Comparison of ENCODE assay signal across 21 mouse cellular contexts in genomic region chr3:63073051-63073450, GRCm38 (mm10).
A peak's percentile ranks its signal among the peaks of the same experiment; 100 is the strongest.
DNase-seq lines count a peak whose midpoint lies in the region; ATAC-seq and TF ChIP-seq lines count a peak whose summit lies in the region.
"Had no signal": no experiment of that assay in that cellular context is flagged by ENCODE, and none has a peak within 500 bp of the region (broad histone marks: within the 10 kb centered on the region; RNA-seq: fewer than 3 reads in every experiment).

No protein-coding gene starts in this region.

- no peaks in the 10 kb centered on the region for H3K36me3 ChIP-seq in liver, adult 2 months (ENCODE audit: control insufficient read depth, insufficient read depth, low read length)
- no peaks in the 10 kb centered on the region for H3K36me3 ChIP-seq in liver, embryonic 11.5 days (ENCODE audit: control insufficient read depth, insufficient read depth, low read length)
- no peaks in the 10 kb centered on the region for H3K36me3 ChIP-seq in C2C12 (ENCODE audit: control insufficient read depth, insufficient read depth)
- H3K36me3 ChIP-seq: embryonic facial prominence, embryonic 12.5 days; forebrain, embryonic 12.5 days; heart, embryonic 13.5 days; hindbrain, embryonic 12.5 days had no signal

- ATAC-seq in liver, embryonic 11.5 days (replicated peaks; ENCODE audit: low FRiP score): no peak
- ATAC-seq: forebrain, embryonic 16.5 days; hindbrain, embryonic 16.5 days; inflammation-experienced regulatory T-cells, adult 6 months; intestine, postnatal 0 days had no signal

- no peaks in the 10 kb centered on the region for H3K79me2 ChIP-seq in liver, adult 2 months (ENCODE audit: control insufficient read depth, insufficient read depth, low read length)
- no peaks in the 10 kb centered on the region for H3K79me2 ChIP-seq in C2C12 (ENCODE audit: control insufficient read depth, insufficient read depth)

- no peaks in the 10 kb centered on the region for H3K79me3 ChIP-seq in C2C12 (ENCODE audit: low read depth)

- no peak overlapping the region for H3K9ac ChIP-seq in liver, adult 2 months (ENCODE audit: low read depth, low read length)
- no peak overlapping the region for H3K9ac ChIP-seq in liver, embryonic 11.5 days (ENCODE audit: low read depth, low read length)
- H3K9ac ChIP-seq: embryonic facial prominence, embryonic 12.5 days; forebrain, embryonic 12.5 days; heart, embryonic 13.5 days; hindbrain, embryonic 12.5 days had no signal

- no peak overlapping the region for H3ac ChIP-seq in C2C12 (ENCODE audit: control insufficient read depth, insufficient read length, low read depth)

- no peaks in the 10 kb centered on the region for H3K27me3 ChIP-seq in liver, adult 2 months (ENCODE audit: control insufficient read depth, insufficient read depth, low read length)
- H3K27me3 ChIP-seq in liver, embryonic 11.5 days (replicated peaks; ENCODE audit: control insufficient read depth, insufficient read depth, low read length): no peaks in the 10 kb centered on the region
- no peaks in the 10 kb centered on the region for H3K27me3 ChIP-seq in C2C12 (ENCODE audit: control insufficient read depth, insufficient read depth, insufficient read length)
- H3K27me3 ChIP-seq in cerebellum, adult 2 months (ENCODE audit: control insufficient read depth, insufficient read depth, low read length): no peaks in the 10 kb centered on the region
- H3K27me3 ChIP-seq: embryonic facial prominence, embryonic 12.5 days; forebrain, embryonic 12.5 days; heart, embryonic 13.5 days; hindbrain, embryonic 12.5 days had no signal

- DNase-seq in liver, adult 2 months (ENCODE audit: extremely low read depth, low read depth, low spot score): peak; percentile 82
- no peak for DNase-seq in liver, embryonic 11.5 days (ENCODE audit: low spot score)
- DNase-seq in adipocyte (ENCODE audit: low spot score): peak; percentile 47
- DNase-seq in cerebellum, adult 2 months: no peak
- DNase-seq in layer of hippocampus, adult 9-11 months: no peak
- DNase-seq in heart, postnatal 36 days: no peak
- DNase-seq: adrenal gland, postnatal 14 days; B cell, adult 2 months; cerebellum, adult 8-10 months; cerebellum, postnatal 14 days; gastrocnemius, postnatal 14 days; heart, postnatal 4 days had no signal

- H3K4me1 ChIP-seq in liver, adult 2 months (ENCODE audit: control insufficient read depth, insufficient read depth, low read length): no peaks in the 10 kb centered on the region
- H3K4me1 ChIP-seq in liver, embryonic 11.5 days (replicated peaks; ENCODE audit: control insufficient read depth, insufficient read depth, low read length): no peaks in the 10 kb centered on the region
- no peaks in the 10 kb centered on the region for H3K4me1 ChIP-seq in cerebellum, adult 2 months (ENCODE audit: control insufficient read depth, insufficient read depth, low read length)
- H3K4me1 ChIP-seq: forebrain, embryonic 12.5 days; hindbrain, embryonic 12.5 days had no signal

- no peak for TF ChIP-seq POLR2A in liver, adult 2 months (IDR thresholded peaks at IDR 0.05; ENCODE audit: extremely low read depth, insufficient read depth, low read length)
- no peak for TF ChIP-seq POLR2A in cerebellum, adult 2 months (IDR thresholded peaks at IDR 0.05; ENCODE audit: borderline replicate concordance, insufficient read depth, low read length)

- no peak overlapping the region for H3K4me2 ChIP-seq in liver, embryonic 11.5 days
- H3K4me2 ChIP-seq: embryonic facial prominence, embryonic 12.5 days; forebrain, embryonic 12.5 days; heart, embryonic 13.5 days; hindbrain, embryonic 12.5 days had no signal

- TF ChIP-seq CTCF in liver, adult 2 months (IDR thresholded peaks at IDR 0.05; ENCODE audit: low read depth, low read length): no peak
- no peak for TF ChIP-seq CTCF in C2C12 (IDR thresholded peaks at IDR 0.05; ENCODE audit: control insufficient read depth, insufficient read depth, insufficient read length)
- TF ChIP-seq CTCF in cerebellum, adult 2 months (IDR thresholded peaks at IDR 0.05; ENCODE audit: borderline replicate concordance, insufficient read depth, low read depth, low read length): no peak

- no peaks in the 10 kb centered on the region for H3K9me3 ChIP-seq in liver, embryonic 11.5 days (ENCODE audit: control insufficient read depth, low read length)
- H3K9me3 ChIP-seq: embryonic facial prominence, embryonic 12.5 days; forebrain, embryonic 12.5 days; heart, embryonic 13.5 days; hindbrain, embryonic 12.5 days had no signal

- H3K27ac ChIP-seq in liver, adult 2 months (replicated peaks; ENCODE audit: insufficient read depth, low read depth, low read length): no peak overlapping the region
- H3K27ac ChIP-seq in liver, embryonic 11.5 days (ENCODE audit: low read depth, low read length): no peak overlapping the region
- no peak overlapping the region for H3K27ac ChIP-seq in cerebellum, adult 2 months (ENCODE audit: insufficient read depth, low read length)
- H3K27ac ChIP-seq: embryonic facial prominence, embryonic 12.5 days; forebrain, embryonic 12.5 days; hindbrain, embryonic 12.5 days had no signal

- intact Hi-C loops in heart, postnatal 36 days (cut with DNase I): no loop called here

- no peak overlapping the region for H3K4me3 ChIP-seq in liver, adult 2 months (ENCODE audit: insufficient read depth, low read depth, low read length)
- no peak overlapping the region for H3K4me3 ChIP-seq in liver, embryonic 11.5 days (ENCODE audit: low read depth, low read length)
- no peak overlapping the region for H3K4me3 ChIP-seq in C2C12 (ENCODE audit: insufficient read depth, poor library complexity, severe bottlenecking)
- no peak overlapping the region for H3K4me3 ChIP-seq in cerebellum, adult 2 months (replicated peaks; ENCODE audit: insufficient read depth, low read depth, low read length)
- H3K4me3 ChIP-seq: embryonic facial prominence, embryonic 12.5 days; forebrain, embryonic 12.5 days; heart, embryonic 13.5 days; hindbrain, embryonic 12.5 days had no signal

TF ChIP-seq in C2C12, 6 proteins besides CTCF, POLR2A, EP300 and RAD21:
- peak; percentile 90 for TF ChIP-seq CEBPB (IDR thresholded peaks at IDR 0.05; ENCODE audit: low read depth)
- TF ChIP-seq MAX (IDR thresholded peaks at IDR 0.05): no peak

Comparison
In these comparisons a context has a peak if more than half of its experiments do, and no peak if none do; other contexts are left out.
1. DNase-seq: peak in liver, adult 2 months (single experiment) and adipocyte (single experiment); none in liver, embryonic 11.5 days (single experiment), cerebellum, adult 2 months (0 of 2), layer of hippocampus, adult 9-11 months (single experiment) and heart, postnatal 36 days (0 of 2).